Mouse (Mus musculus) small intestine, adult 2 months (tissue): ENCODE measurements around the gene Tfdp2.

Experiments
- CTCF ChIP-seq: fragments of 200-500 bp; IDR thresholded peaks from 2 replicates; pipeline ENCODE4 v1.5.1; 2012; ENCODE audit warnings: low read depth, mild to moderate bottlenecking, control low read depth, inconsistent platforms, low read length, moderate library complexity, mixed read lengths; ENCODE audit not compliant: insufficient replicate concordance, insufficient read length; ENCODE audit errors: extremely low read depth
- POLR2A ChIP-seq: fragments of 200-500 bp; IDR thresholded peaks from 2 replicates; pipeline ENCODE4 v1.6.1; 2012; ENCODE audit warnings: low read depth, mild to moderate bottlenecking, control low read depth, inconsistent platforms, low read length, moderate library complexity

DNA sequence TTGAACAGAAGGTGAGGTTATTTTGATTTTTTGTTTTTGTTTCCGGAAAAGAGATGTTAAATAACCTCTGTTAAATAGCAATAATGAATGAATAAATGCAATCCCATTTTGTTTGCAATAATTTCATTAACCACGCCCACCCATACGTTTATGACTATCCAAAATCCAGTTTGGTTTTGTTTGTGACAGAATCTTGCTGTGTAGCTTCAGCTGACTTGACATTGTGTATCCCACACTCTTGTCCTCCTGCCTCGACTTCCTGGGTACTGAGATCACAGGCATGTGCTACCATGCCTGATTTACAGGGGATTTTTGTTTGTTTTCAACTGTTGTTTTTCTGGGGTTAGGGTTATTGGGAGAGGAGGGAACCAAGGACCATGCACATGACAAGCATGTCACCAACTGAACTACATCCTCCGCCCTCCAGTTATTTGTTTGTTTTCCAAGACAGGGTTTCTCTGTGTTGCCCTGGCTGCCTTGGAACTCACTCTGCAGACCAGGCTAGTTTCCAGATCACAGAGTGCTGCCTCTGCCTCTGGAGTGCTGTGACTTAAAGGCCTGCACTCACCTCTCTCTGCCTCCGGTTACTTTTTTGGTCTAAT lies 169.3 kb downstream of the Tfdp2 start:
- TF ChIP-seq CTCF (no peak), POLR2A (no peak)
